ENCODE assay signal across 15 mouse cellular contexts in genomic region chr7:139477748-139478147, GRCm38 (mm10).
"Had no signal": no experiment of that assay in that cellular context is flagged by ENCODE, and none has a peak within 500 bp of the region (broad histone marks: within the 10 kb centered on the region; RNA-seq: fewer than 3 reads in every experiment).

No protein-coding gene starts in this region.

- H3K4me1 ChIP-seq: neural tube, embryonic 13.5 days; neural tube, embryonic 15.5 days had no signal

- H3K9ac ChIP-seq: neural tube, embryonic 13.5 days; neural tube, embryonic 15.5 days; stomach, embryonic 15.5 days had no signal

- H3K4me3 ChIP-seq: neural tube, embryonic 13.5 days; neural tube, embryonic 15.5 days; stomach, embryonic 15.5 days had no signal

- H3K36me3 ChIP-seq: neural tube, embryonic 13.5 days; neural tube, embryonic 15.5 days; stomach, embryonic 15.5 days had no signal

- H3K27me3 ChIP-seq: stomach, embryonic 15.5 days had no signal

- DNase-seq: retina, postnatal 1 day; right cerebral cortex, adult 18-20 months; right cerebral cortex, postnatal 14 days; right cerebral cortex, postnatal 25 days; right cerebral cortex, postnatal 4 days; spleen, adult 18-20 months; thymus, adult 18-20 months; thymus, adult 2 months; thymus, postnatal 14 days; thymus, postnatal 25 days; thymus, postnatal 36 days; thymus, postnatal 4 days had no signal

- H3K4me2 ChIP-seq: neural tube, embryonic 13.5 days; neural tube, embryonic 15.5 days; stomach, embryonic 15.5 days had no signal

- H3K9me3 ChIP-seq: neural tube, embryonic 13.5 days; neural tube, embryonic 15.5 days; stomach, embryonic 15.5 days had no signal

- H3K27ac ChIP-seq: neural tube, embryonic 13.5 days; neural tube, embryonic 15.5 days; stomach, embryonic 15.5 days had no signal
